Mouse (Mus musculus) ES-Bruce4 (cell line): ENCODE measurements at regions not wholly inside any gene's neighbourhood (a gene's known extent, or its start where the extent isn't known, plus 50 kb on each side); places are given as distances from the start of the nearest gene placed in this dataset.

Experiments used
- H3K27ac ChIP-seq: 2 replicates; pipeline ENCODE4 v1.5.1; 2012; ENCODE audit warnings: low read length, inconsistent platforms; ENCODE audit not compliant: insufficient read depth
- H3K27me3 ChIP-seq: 2 replicates; pipeline ENCODE4 v1.6.1; 2012; ENCODE audit warnings: mild to moderate bottlenecking, low read length, inconsistent platforms; ENCODE audit not compliant: control insufficient read depth, poor library complexity, insufficient read depth, severe bottlenecking
- H3K36me3 ChIP-seq: 2 replicates; pipeline ENCODE4 v1.6.1; 2012; ENCODE audit warnings: inconsistent platforms, mild to moderate bottlenecking, low read length, moderate library complexity; ENCODE audit not compliant: control insufficient read depth, poor library complexity, insufficient read depth, severe bottlenecking
- H3K4me1 ChIP-seq: one replicate; pipeline ENCODE4 v1.8.1; 2011; ENCODE audit warnings: low read length; ENCODE audit not compliant: control insufficient read depth, insufficient read depth
- H3K4me3 ChIP-seq: 2 replicates; pipeline ENCODE4 v1.5.1; 2011; ENCODE audit warnings: low read depth, mild to moderate bottlenecking, low read length
- H3K9ac ChIP-seq: 2 replicates; pipeline ENCODE4 v1.6.1; 2012; ENCODE audit warnings: low read depth, mild to moderate bottlenecking, inconsistent platforms; ENCODE audit not compliant: poor library complexity, severe bottlenecking
- H3K9me3 ChIP-seq: replicated peaks from 2 replicates; pipeline ENCODE4 v1.6.1; 2012; ENCODE audit warnings: mild to moderate bottlenecking, low read length, inconsistent platforms; ENCODE audit not compliant: control insufficient read depth, poor library complexity, insufficient read depth, severe bottlenecking
- CTCF ChIP-seq: IDR thresholded peaks from one replicate; pipeline ENCODE4 v1.8.1; 2011; ENCODE audit warnings: low read depth, low read length
- EP300 ChIP-seq: IDR thresholded peaks from 2 replicates; pipeline ENCODE4 v1.6.1; 2011; ENCODE audit warnings: low read depth, low read length; ENCODE audit not compliant: insufficient read depth
- POLR2A ChIP-seq: IDR thresholded peaks from one replicate; pipeline ENCODE4 v1.8.1; 2011; ENCODE audit warnings: low read length; ENCODE audit not compliant: insufficient read depth

GRCm38 (mm10) chr7:83104426-83104825 is 237.3 kb downstream of the Mex3b start:
- Histone ChIP-seq H3K4me1 (no peaks in the 10 kb centered on the region), H3K27ac (no peak overlapping the region)
- TF ChIP-seq CTCF (no peak), POLR2A (no peak), EP300 (no peak)

GRCm38 (mm10) chr7:83105672-83106071 is 238.5 kb downstream of the Mex3b start:
- no peaks in the 10 kb centered on the region for H3K36me3 ChIP-seq
- no peak for TF ChIP-seq EP300
- TF ChIP-seq CTCF: no peak
- TF ChIP-seq POLR2A: no peak
- H3K4me3 ChIP-seq: no peak overlapping the region
- no peak overlapping the region for H3K27ac ChIP-seq
- H3K9ac ChIP-seq: no peak overlapping the region
- no peaks in the 10 kb centered on the region for H3K27me3 ChIP-seq
- no peaks in the 10 kb centered on the region for H3K9me3 ChIP-seq
- H3K4me1 ChIP-seq: no peaks in the 10 kb centered on the region

More at GRCm38 (mm10) chr7:83104426-83104825, 237.3 kb downstream of the Mex3b start:
- no peaks in the 10 kb centered on the region for H3K27me3 ChIP-seq
- H3K9ac ChIP-seq: no peak overlapping the region
- no peaks in the 10 kb centered on the region for H3K36me3 ChIP-seq
- H3K4me3 ChIP-seq: no peak overlapping the region
- H3K9me3 ChIP-seq: no peaks in the 10 kb centered on the region

GRCm38 (mm10) chr7:83111217-83111823 is 244.2 kb downstream of the Mex3b start:
- Histone ChIP-seq H3K9me3 (no peaks in the 10 kb centered on the region), H3K4me1 (no peaks in the 10 kb centered on the region), H3K27me3 (no peaks in the 10 kb centered on the region), H3K4me3 (no peak overlapping the region), H3K36me3 (no peaks in the 10 kb centered on the region), H3K27ac (no peak overlapping the region), H3K9ac (no peak overlapping the region)
- no peak for TF ChIP-seq POLR2A
- no peak for TF ChIP-seq EP300
- no peak for TF ChIP-seq CTCF

GRCm38 (mm10) chr7:83116487-83116886 is 249.4 kb downstream of the Mex3b start:
- Histone ChIP-seq H3K36me3 (no peaks in the 10 kb centered on the region), H3K4me3 (no peak overlapping the region), H3K9ac (no peak overlapping the region), H3K9me3 (no peaks in the 10 kb centered on the region), H3K27me3 (no peaks in the 10 kb centered on the region), H3K27ac (no peak overlapping the region), H3K4me1 (no peaks in the 10 kb centered on the region)
- TF ChIP-seq POLR2A (no peak), EP300 (no peak), CTCF (no peak)

GRCm38 (mm10) chr7:83117065-83117464 is 249.9 kb downstream of the Mex3b start:
- Histone ChIP-seq H3K4me1 (no peaks in the 10 kb centered on the region), H3K9ac (no peak overlapping the region), H3K36me3 (no peaks in the 10 kb centered on the region), H3K27ac (no peak overlapping the region), H3K4me3 (no peak overlapping the region), H3K27me3 (no peaks in the 10 kb centered on the region), H3K9me3 (no peaks in the 10 kb centered on the region)
- no peak for TF ChIP-seq CTCF
- TF ChIP-seq EP300: no peak
- TF ChIP-seq POLR2A: no peak

- TF ChIP-seq CTCF: no peak
- no peaks in the 10 kb centered on the region for H3K9me3 ChIP-seq
- no peak overlapping the region for H3K4me3 ChIP-seq
- no peaks in the 10 kb centered on the region for H3K27me3 ChIP-seq
- no peak overlapping the region for H3K9ac ChIP-seq
- H3K36me3 ChIP-seq: no peaks in the 10 kb centered on the region
- no peak overlapping the region for H3K27ac ChIP-seq
- H3K4me1 ChIP-seq: no peaks in the 10 kb centered on the region
Measured at GRCm38 (mm10) chr7:83126196-83126595, 259.1 kb downstream of the Mex3b start.
